Comparison of ENCODE assay signal across 8 mouse cellular contexts in the genomic region with DNA sequence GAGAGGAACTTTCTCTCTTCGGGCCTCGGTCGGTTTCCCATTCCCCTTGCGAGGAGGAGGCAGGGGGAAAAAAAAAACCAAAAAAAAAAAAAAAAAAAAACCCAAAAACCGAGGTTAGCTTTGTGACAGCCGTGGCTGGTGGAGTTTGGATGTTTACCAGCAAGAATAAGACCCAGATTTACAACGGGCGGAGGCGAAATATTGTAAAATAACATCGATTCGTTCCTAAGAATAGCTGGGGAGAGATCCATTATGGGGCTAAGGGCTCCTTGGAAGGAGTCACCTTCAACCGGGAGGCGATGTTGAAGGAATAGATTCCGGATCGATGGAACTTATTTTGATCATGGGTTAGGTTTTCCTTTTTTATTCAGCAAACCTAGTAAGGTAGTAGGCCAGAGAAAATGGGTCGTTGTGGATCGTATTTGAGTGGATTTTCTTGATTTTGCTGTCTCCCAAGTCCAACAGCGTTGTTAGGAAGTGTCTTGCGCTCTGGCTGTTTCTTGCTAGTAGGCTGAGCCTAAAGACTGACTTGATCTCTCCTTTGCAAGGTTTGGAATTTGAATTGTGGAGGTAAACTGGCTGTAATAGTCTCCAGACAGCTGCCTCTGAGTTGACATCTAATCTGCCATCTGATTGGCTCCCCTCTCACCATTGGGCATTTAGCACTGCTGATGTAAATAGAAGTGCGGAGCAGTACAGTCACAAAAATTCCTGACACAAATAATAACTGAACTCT. TPM values are rescaled to one million over a fixed set of nuclear protein-coding genes. Genes with fewer than 3 reads are reported as not detected.
DNase-seq lines count a peak whose midpoint lies in the region; ATAC-seq lines count a peak whose summit lies in the region.

No protein-coding gene starts in this region.

- no peaks in the 10 kb centered on the region for H3K27me3 ChIP-seq in heart, embryonic 11.5 days (ENCODE audit: control insufficient read depth, insufficient read depth, low read length)
- no peaks in the 10 kb centered on the region for H3K27me3 ChIP-seq in midbrain, embryonic 10.5 days (ENCODE audit: low read depth, poor library complexity, severe bottlenecking)

- H3K4me2 ChIP-seq in heart, embryonic 11.5 days = peak overlapping the region; percentile 87

- WGBS in heart, embryonic 11.5 days (ENCODE audit: insufficient replicate concordance) = under 1% methylated on average over 18 of the region's 20 CpGs
- under 1% methylated on average over 20 of the region's 20 CpGs for WGBS in midbrain, embryonic 10.5 days

- H3K4me1 ChIP-seq in heart, embryonic 11.5 days (ENCODE audit: control insufficient read depth, insufficient read depth, low read length) = peaks cover 25% of the 10 kb centered on the region
- H3K4me1 ChIP-seq in midbrain, embryonic 10.5 days = peaks cover 64% of the 10 kb centered on the region

- no peaks in the 10 kb centered on the region for H3K36me3 ChIP-seq in heart, embryonic 11.5 days (ENCODE audit: control insufficient read depth, insufficient read depth, low read length)
- H3K36me3 ChIP-seq in midbrain, embryonic 10.5 days = no peaks in the 10 kb centered on the region

- H3K4me3 ChIP-seq in heart, embryonic 11.5 days (ENCODE audit: low read depth, low read length) = peak overlapping the region; percentile 78
- H3K4me3 ChIP-seq in midbrain, embryonic 10.5 days = peak overlapping the region; percentile 98

- no peak for ATAC-seq in heart, embryonic 11.5 days (replicated peaks; ENCODE audit: insufficient number of reproducible peaks, low FRiP score, low TSS enrichment)
- ATAC-seq in inflammation-experienced regulatory T-cells, adult 6 months = no peak

- peak overlapping the region; percentile 99 for H3K27ac ChIP-seq in heart, embryonic 11.5 days (ENCODE audit: low read depth, low read length)
- H3K27ac ChIP-seq in midbrain, embryonic 10.5 days (replicated peaks) = peak overlapping the region; percentile 100

- peak overlapping the region; percentile 99 for H3K9ac ChIP-seq in heart, embryonic 11.5 days (ENCODE audit: low read depth, low read length)

- H3K9me3 ChIP-seq in heart, embryonic 11.5 days (replicated peaks; ENCODE audit: control insufficient read depth, low read length) = no peaks in the 10 kb centered on the region
- no peaks in the 10 kb centered on the region for H3K9me3 ChIP-seq in midbrain, embryonic 10.5 days (replicated peaks)

- DNase-seq in adrenal gland, postnatal 14 days = peak; percentile 60
- no peak for DNase-seq in adrenal gland, postnatal 4 days (ENCODE audit: low spot score in 2 of 2)
- DNase-seq in 3T3-L1 (ENCODE audit: low read depth, low spot score) = peak; percentile 91
- DNase-seq in cerebellum, adult 9-11 months = peak; percentile 57
- peak; percentile 37 to 55 for DNase-seq in kidney, postnatal 25 days
- peak; percentile 33 for DNase-seq in midbrain, embryonic 10.5 days (ENCODE audit: low spot score)

RNA-seq across cellular contexts. Expression of gene Arid1b, which starts 2.9 kb away (rescaled TPM):
- total RNA-seq in adrenal gland, postnatal 14 days (2021) = 70.0 and 75.6 TPM in 2 replicates
- total RNA-seq in adrenal gland, postnatal 4 days (2021) = 100 to 1,000 TPM in 1 of 2 experiments, 10 to 100 TPM in 1; 92.8 to 107 TPM
- 7.4 and 8.2 TPM in 2 replicates for polyA plus RNA-seq in heart, embryonic 11.5 days (2014; fragmentation: Nextera tagmentation; extraction: Ambion mirVana)
- 8.9 and 10.8 TPM in 2 replicates for polyA plus RNA-seq in midbrain, embryonic 10.5 days (2016; fragmentation: Nextera tagmentation; extraction: Ambion mirVana)
- polyA plus RNA-seq in inflammation-experienced regulatory T-cells, adult 6 months (2017; shearing (Covaris generic)) = 10 to 100 TPM; 11.1 to 14.1 (median 12.2) TPM

Comparison
In these comparisons a context has a peak if more than half of its experiments do, and no peak if none do; other contexts are left out.
1. DNase-seq: peak in adrenal gland, postnatal 14 days (single experiment), 3T3-L1 (single experiment), cerebellum, adult 9-11 months (single experiment), kidney, postnatal 25 days (2 of 2) and midbrain, embryonic 10.5 days (single experiment); none in adrenal gland, postnatal 4 days (0 of 2).